Mouse (Mus musculus) CH12F3 (cell line): ENCODE data around the gene Rhoh.

ENCODE experiments used
- in situ Hi-C: fragments of 300-500 bp; cut with MboI; formaldehyde crosslinking; loops from 2 replicates; pipeline ENCODE4 v1.14.3; 2020; ENCODE audit warnings: low sequenced_read_pairs

Gene Rhoh

GRCm38 (mm10) chr5:65861154-65861944 lies at the start of gene Rhoh:
Rhoh (plus strand) TSS chr5:65861213.
- in situ Hi-C loops = no loop called here

GRCm38 (mm10) chr5:65823601-65824133 lies 37.3 kb upstream of the Rhoh start:
- in situ Hi-C loops = no loop called here

GRCm38 (mm10) chr5:65826476-65826875 lies 34.5 kb upstream of the Rhoh start:
- in situ Hi-C loops = loop anchor here (25.0 kb wide), 1 partner anchor 111 kb away; the partner anchor contains the start of gene Chrna9

GRCm38 (mm10) chr5:65827102-65827501 lies 33.9 kb upstream of the Rhoh start:
- in situ Hi-C loops = loop anchor here (25.0 kb wide), 1 partner anchor 110 kb away; the partner anchor contains the start of gene Chrna9

- in situ Hi-C loops = loop anchor here (25.0 kb wide), 1 partner anchor 109 kb away; the partner anchor contains the start of gene Chrna9
Observed at GRCm38 (mm10) chr5:65828261-65828660, 32.8 kb upstream of the Rhoh start.

GRCm38 (mm10) chr5:65829059-65829458 lies 32.0 kb upstream of the Rhoh start:
- in situ Hi-C loops = loop anchor here (25.0 kb wide), 1 partner anchor 108 kb away; the partner anchor contains the start of gene Chrna9

- in situ Hi-C loops = loop anchor here (25.0 kb wide), 1 partner anchor 105 kb away; the partner anchor contains the start of gene Chrna9
Observed at GRCm38 (mm10) chr5:65831917-65832618, 28.9 kb upstream of the Rhoh start.

GRCm38 (mm10) chr5:65833092-65833491 lies 27.9 kb upstream of the Rhoh start:
- in situ Hi-C loops = loop anchor here (25.0 kb wide), 1 partner anchor 104 kb away; the partner anchor contains the start of gene Chrna9

GRCm38 (mm10) chr5:65833766-65834498 lies 27.1 kb upstream of the Rhoh start:
- in situ Hi-C loops = loop anchor here (25.0 kb wide), 1 partner anchor 103 kb away; the partner anchor contains the start of gene Chrna9

- in situ Hi-C loops = loop anchor here (25.0 kb wide), 1 partner anchor 99 kb away; the partner anchor contains the start of gene Chrna9
Observed at GRCm38 (mm10) chr5:65838053-65838452, 23.0 kb upstream of the Rhoh start.

- in situ Hi-C loops = loop anchor here (25.0 kb wide), 1 partner anchor 94 kb away; the partner anchor contains the start of gene Chrna9
Observed at GRCm38 (mm10) chr5:65842947-65843346, 18.1 kb upstream of the Rhoh start.

GRCm38 (mm10) chr5:65846534-65846933 lies 14.5 kb upstream of the Rhoh start:
- in situ Hi-C loops = loop anchor here (25.0 kb wide), 1 partner anchor 91 kb away; the partner anchor contains the start of gene Chrna9

GRCm38 (mm10) chr5:65846958-65847357 lies 14.1 kb upstream of the Rhoh start:
- in situ Hi-C loops = loop anchor here (25.0 kb wide), 1 partner anchor 90 kb away; the partner anchor contains the start of gene Chrna9

GRCm38 (mm10) chr5:65847656-65848055 lies 13.4 kb upstream of the Rhoh start:
- in situ Hi-C loops = loop anchor here (25.0 kb wide), 1 partner anchor 90 kb away; the partner anchor contains the start of gene Chrna9

GRCm38 (mm10) chr5:65850765-65851164 lies 10.2 kb upstream of the Rhoh start:
- in situ Hi-C loops = no loop called here

GRCm38 (mm10) chr5:65854786-65855191 lies 6.2 kb upstream of the Rhoh start:
- in situ Hi-C loops = no loop called here

GRCm38 (mm10) chr5:65855571-65855970 lies 5.4 kb upstream of the Rhoh start:
- in situ Hi-C loops = no loop called here

GRCm38 (mm10) chr5:65856591-65857411 lies 4.2 kb upstream of the Rhoh start:
- in situ Hi-C loops = no loop called here

- in situ Hi-C loops = no loop called here
Observed at GRCm38 (mm10) chr5:65857935-65858334, 3.1 kb upstream of the Rhoh start.
